Mouse (Mus musculus): Measurements from ENCODE around the gene Pcdh17. TPM values are rescaled to one million over a fixed set of nuclear protein-coding genes. Genes with fewer than 3 reads are reported as not detected.

Pcdh17 gene
- polyA plus RNA-seq, 1 experiment, result 35.2 TPM

DNA sequence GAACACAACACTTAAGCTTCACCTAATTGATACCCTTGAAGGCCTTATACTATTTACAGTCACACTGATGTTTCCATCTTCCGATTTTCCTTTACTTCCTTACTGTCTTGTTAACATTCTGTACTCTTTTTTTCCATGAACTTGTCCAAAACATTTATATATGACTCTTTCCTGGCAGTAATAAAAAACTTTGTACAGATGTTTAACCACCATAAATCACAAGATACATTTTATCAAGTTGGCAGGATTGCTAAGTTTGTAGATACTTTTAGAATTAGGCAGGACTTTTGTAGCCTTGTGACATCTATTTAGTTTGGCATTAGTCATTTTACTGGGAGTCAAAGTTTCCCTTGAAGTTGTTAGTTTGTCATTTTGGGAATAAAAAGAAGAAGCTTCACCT, 32.1 kb downstream of the Pcdh17 start:
- no peaks in the 10 kb centered on the region for H3K4me1 ChIP-seq (ENCODE audit: control insufficient read depth, insufficient read depth, low read length)
- no peak overlapping the region for H3K27ac ChIP-seq (ENCODE audit: insufficient read depth, low read depth, low read length)
- H3K4me3 ChIP-seq (ENCODE audit: insufficient read depth, low read depth, low read length), result no peak overlapping the region
- TF ChIP-seq CTCF (IDR thresholded peaks at IDR 0.05; ENCODE audit: insufficient read depth, low read depth, low read length), result no peak
- TF ChIP-seq POLR2A (IDR thresholded peaks at IDR 0.05; ENCODE audit: insufficient read depth, low read depth, low read length), result no peak
- WGBS, result 69% methylated on average over 1 of the region's 1 CpGs

DNA sequence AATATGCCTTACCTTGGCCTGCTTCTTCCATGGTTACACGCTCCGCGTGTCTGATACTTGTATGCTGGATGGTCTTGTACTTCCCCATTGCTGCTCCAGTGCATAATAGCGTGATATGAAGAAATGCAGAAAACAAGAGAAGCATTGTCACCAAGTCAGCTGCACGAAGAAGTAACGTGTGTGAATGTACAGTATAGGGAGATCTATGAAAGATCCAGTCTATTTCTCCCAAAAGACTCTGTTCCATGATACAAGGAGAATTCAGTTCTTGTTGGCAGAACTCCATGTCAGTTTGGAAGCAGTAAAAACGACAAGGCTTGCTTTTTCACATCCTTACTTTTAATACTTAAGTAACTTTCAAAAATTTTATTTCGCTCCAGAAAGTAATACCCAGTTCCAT, 33.0 kb downstream of the Pcdh17 start:
- Histone ChIP-seq H3K27ac (ENCODE audit: insufficient read depth, low read depth, low read length) (no peak overlapping the region), H3K4me3 (ENCODE audit: insufficient read depth, low read depth, low read length) (no peak overlapping the region), H3K4me1 (ENCODE audit: control insufficient read depth, insufficient read depth, low read length) (no peaks in the 10 kb centered on the region)
- TF ChIP-seq CTCF (IDR thresholded peaks at IDR 0.05; ENCODE audit: insufficient read depth, low read depth, low read length) (no peak), POLR2A (IDR thresholded peaks at IDR 0.05; ENCODE audit: insufficient read depth, low read depth, low read length) (no peak)
- 81% methylated on average over 8 of the region's 8 CpGs for WGBS

- TF ChIP-seq CTCF (IDR thresholded peaks at IDR 0.05; ENCODE audit: insufficient read depth, low read depth, low read length), result no peak
- no peak for TF ChIP-seq POLR2A (IDR thresholded peaks at IDR 0.05; ENCODE audit: insufficient read depth, low read depth, low read length)
- H3K27ac ChIP-seq (ENCODE audit: insufficient read depth, low read depth, low read length), result no peak overlapping the region
- no peak overlapping the region for H3K4me3 ChIP-seq (ENCODE audit: insufficient read depth, low read depth, low read length)
- WGBS, result 77% methylated on average over 4 of the region's 4 CpGs
- H3K4me1 ChIP-seq (ENCODE audit: control insufficient read depth, insufficient read depth, low read length), result no peaks in the 10 kb centered on the region
Measured at GRCm38 (mm10) chr14:84476906-84477305, 33.5 kb downstream of the Pcdh17 start.

DNA sequence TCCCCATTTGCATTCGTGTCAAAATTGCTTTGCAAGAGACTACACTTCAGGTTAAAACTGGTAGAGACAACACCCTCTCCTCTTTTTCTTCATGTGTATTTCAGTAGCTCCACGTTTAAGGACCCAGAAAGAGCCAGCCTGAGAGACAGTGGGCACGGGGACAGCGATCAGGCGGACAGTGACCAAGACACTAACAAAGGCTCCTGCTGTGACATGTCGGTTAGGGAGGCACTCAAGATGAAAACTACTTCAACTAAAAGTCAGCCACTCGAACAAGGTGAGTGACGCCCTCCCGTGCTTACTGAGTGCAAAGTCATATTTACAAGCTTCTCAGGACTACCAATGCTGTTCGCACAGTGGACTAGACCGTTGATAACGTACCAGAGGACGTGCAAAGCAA, 34.0 kb downstream of the Pcdh17 start:
- H3K27ac ChIP-seq (ENCODE audit: insufficient read depth, low read depth, low read length), result no peak overlapping the region

DNA sequence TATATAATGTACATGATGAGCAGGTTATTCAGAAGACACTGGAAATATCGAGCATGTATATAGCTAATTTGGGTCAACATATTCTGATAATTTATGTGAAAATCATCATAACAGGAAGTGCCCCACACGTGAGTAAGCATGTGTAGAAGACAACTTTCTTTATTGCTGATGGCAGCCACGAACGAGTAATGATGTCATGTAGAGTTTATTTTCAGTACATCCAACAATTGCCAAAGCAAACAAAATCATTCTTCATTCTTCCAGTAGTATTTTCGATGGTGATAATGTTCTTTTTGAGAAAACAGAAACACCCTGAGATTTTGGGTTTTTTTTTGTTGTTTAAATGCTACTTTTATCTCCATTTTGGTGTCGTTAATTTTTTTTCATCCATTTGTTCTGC, 37.2 kb downstream of the Pcdh17 start:
- WGBS, result 77% methylated on average over 6 of the region's 6 CpGs
- Histone ChIP-seq H3K4me1 (ENCODE audit: control insufficient read depth, insufficient read depth, low read length) (no peaks in the 10 kb centered on the region), H3K27ac (ENCODE audit: insufficient read depth, low read depth, low read length) (no peak overlapping the region), H3K4me3 (ENCODE audit: insufficient read depth, low read depth, low read length) (no peak overlapping the region)
- no peak for TF ChIP-seq POLR2A (IDR thresholded peaks at IDR 0.05; ENCODE audit: insufficient read depth, low read depth, low read length)
- no peak for TF ChIP-seq CTCF (IDR thresholded peaks at IDR 0.05; ENCODE audit: insufficient read depth, low read depth, low read length)

More for the DNA sequence above, 34.0 kb downstream of the Pcdh17 start:
- TF ChIP-seq POLR2A (IDR thresholded peaks at IDR 0.05; ENCODE audit: insufficient read depth, low read depth, low read length), result no peak
- H3K4me1 ChIP-seq (ENCODE audit: control insufficient read depth, insufficient read depth, low read length), result no peaks in the 10 kb centered on the region
- WGBS, result 68% methylated on average over 13 of the region's 13 CpGs
- no peak overlapping the region for H3K4me3 ChIP-seq (ENCODE audit: insufficient read depth, low read depth, low read length)

- Histone ChIP-seq H3K4me1 (ENCODE audit: control insufficient read depth, insufficient read depth, low read length) (no peaks in the 10 kb centered on the region), H3K4me3 (ENCODE audit: insufficient read depth, low read depth, low read length) (no peak overlapping the region), H3K27ac (ENCODE audit: insufficient read depth, low read depth, low read length) (no peak overlapping the region)
- no peak for TF ChIP-seq POLR2A (IDR thresholded peaks at IDR 0.05; ENCODE audit: insufficient read depth, low read depth, low read length)
- WGBS, result 85% methylated on average over 4 of the region's 4 CpGs
Measured at GRCm38 (mm10) chr14:84484350-84484749, 41.0 kb downstream of the Pcdh17 start.

DNA sequence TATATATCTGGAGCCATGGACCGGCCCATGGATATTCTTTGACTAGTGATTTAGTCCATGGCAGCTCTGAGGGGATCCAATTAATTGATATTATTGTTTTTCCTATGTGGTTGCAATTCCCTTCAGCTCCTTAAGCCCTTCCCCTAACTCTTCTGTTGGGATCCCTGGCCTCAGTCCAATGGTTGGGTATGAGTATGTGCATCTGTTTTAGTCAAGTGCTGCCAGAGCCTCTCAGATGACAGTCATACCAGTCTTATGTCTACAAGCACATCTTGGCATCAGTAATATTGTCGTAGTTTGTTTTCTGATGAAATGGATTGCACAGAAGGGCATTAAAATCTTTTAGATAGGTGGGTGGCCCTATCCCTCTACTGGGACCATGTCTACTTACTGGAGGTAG, 67.6 kb downstream of the Pcdh17 start:
- TF ChIP-seq CTCF (IDR thresholded peaks at IDR 0.05; ENCODE audit: insufficient read depth, low read depth, low read length), result no peak
- no peak for TF ChIP-seq POLR2A (IDR thresholded peaks at IDR 0.05; ENCODE audit: insufficient read depth, low read depth, low read length)

GRCm38 (mm10) chr14:84532397-84532796, 89.0 kb downstream of the Pcdh17 start:
- WGBS, result 34% methylated on average over 2 of the region's 2 CpGs
- H3K4me3 ChIP-seq (ENCODE audit: insufficient read depth, low read depth, low read length), result no peak overlapping the region
- TF ChIP-seq POLR2A (IDR thresholded peaks at IDR 0.05; ENCODE audit: insufficient read depth, low read depth, low read length), result no peak
- TF ChIP-seq CTCF (IDR thresholded peaks at IDR 0.05; ENCODE audit: insufficient read depth, low read depth, low read length), result no peak
- no peaks in the 10 kb centered on the region for H3K4me1 ChIP-seq (ENCODE audit: control insufficient read depth, insufficient read depth, low read length)
- H3K27ac ChIP-seq (ENCODE audit: insufficient read depth, low read depth, low read length), result no peak overlapping the region

More for the DNA sequence above, 67.6 kb downstream of the Pcdh17 start:
- Histone ChIP-seq H3K4me1 (ENCODE audit: control insufficient read depth, insufficient read depth, low read length) (no peaks in the 10 kb centered on the region), H3K4me3 (ENCODE audit: insufficient read depth, low read depth, low read length) (no peak overlapping the region), H3K27ac (ENCODE audit: insufficient read depth, low read depth, low read length) (no peak overlapping the region)
- 96% methylated on average over 2 of the region's 2 CpGs for WGBS

DNA sequence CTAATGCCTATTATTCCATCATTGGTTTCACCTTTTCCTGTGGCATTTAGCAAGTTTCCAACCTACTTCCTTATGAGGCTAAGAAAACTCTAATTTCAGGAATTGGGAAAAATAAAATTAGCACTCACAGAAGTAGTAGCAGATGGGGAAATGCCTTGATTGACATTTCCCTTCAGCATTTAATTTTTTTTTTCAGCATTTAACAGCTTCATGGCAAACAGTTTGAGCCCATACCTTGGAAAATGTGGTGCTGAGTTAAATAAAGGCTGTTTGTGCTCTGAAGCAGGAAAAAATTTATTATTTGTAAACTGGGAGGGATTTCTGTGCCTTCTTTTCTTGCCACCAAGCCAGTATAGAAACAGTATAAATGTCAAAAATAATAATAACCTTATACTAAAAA, 91.9 kb downstream of the Pcdh17 start:
- TF ChIP-seq POLR2A (IDR thresholded peaks at IDR 0.05; ENCODE audit: insufficient read depth, low read depth, low read length) (no peak), CTCF (IDR thresholded peaks at IDR 0.05; ENCODE audit: insufficient read depth, low read depth, low read length) (no peak)
- Histone ChIP-seq H3K4me3 (ENCODE audit: insufficient read depth, low read depth, low read length) (no peak overlapping the region), H3K27ac (ENCODE audit: insufficient read depth, low read depth, low read length) (no peak overlapping the region), H3K4me1 (ENCODE audit: control insufficient read depth, insufficient read depth, low read length) (no peaks in the 10 kb centered on the region)

- Histone ChIP-seq H3K4me1 (ENCODE audit: control insufficient read depth, insufficient read depth, low read length) (no peaks in the 10 kb centered on the region), H3K4me3 (ENCODE audit: insufficient read depth, low read depth, low read length) (no peak overlapping the region), H3K27ac (ENCODE audit: insufficient read depth, low read depth, low read length) (no peak overlapping the region)
- TF ChIP-seq POLR2A (IDR thresholded peaks at IDR 0.05; ENCODE audit: insufficient read depth, low read depth, low read length) (no peak), CTCF (IDR thresholded peaks at IDR 0.05; ENCODE audit: insufficient read depth, low read depth, low read length) (no peak)
- WGBS, result 68% methylated on average over 3 of the region's 3 CpGs
Measured at GRCm38 (mm10) chr14:84541838-84542237, 98.5 kb downstream of the Pcdh17 start.

Data from olfactory bulb, adult 2 months (tissue).